Mouse (Mus musculus) neutrophil, adult 65 days (primary cell): ENCODE data around the gene Kyat1. TPM values are rescaled to one million over a fixed set of nuclear protein-coding genes. Genes with fewer than 3 reads are reported as not detected.

Experiments
- total RNA-seq: library from RNA; stranded (reverse); gene quantifications from 2 replicates; pipeline ENCODE4 v1.2.4, GENCODE M21; 2023

The Kyat1 gene
- total RNA-seq: 1.7 and 2.7 TPM in 2 replicates

GRCm38 (mm10) chr2:30205629-30206357 is at the start of gene Kyat1:
TSS of gene Kyat1 (minus strand) at chr2:30205847.

GRCm38 (mm10) chr2:30240267-30240666 is 34.6 kb upstream of the Kyat1 start, which contains the start of gene Gm28035:
TSS of gene Gm28035 (plus strand) at chr2:30240567.

GRCm38 (mm10) chr2:30237199-30237880 is 31.7 kb upstream of the Kyat1 start, which contains the start of gene Lrrc8a:
TSS of gene Lrrc8a (plus strand) at chr2:30237715.

GRCm38 (mm10) chr2:30177700-30178675 is 27.7 kb downstream of the Kyat1 start, which contains the start of gene Spout1:
TSS of gene Spout1 (minus strand) at chr2:30178459.

GRCm38 (mm10) chr2:30171371-30171996 is 34.2 kb downstream of the Kyat1 start, which contains the start of gene Endog:
TSS of gene Endog (plus strand) at chr2:30171493.

Other genes with a start within 250 kb of the Kyat1 start
- gene Sptan1, start 240.3 kb downstream of the Kyat1 start, total RNA-seq: 193 and 270 TPM in 2 replicates
- 1.5 and 1.6 TPM in 2 replicates for gene Wdr34, start 157.0 kb downstream of the Kyat1 start, total RNA-seq
- 91.9 and 105 TPM in 2 replicates for gene Set, start 148.5 kb downstream of the Kyat1 start, total RNA-seq
- 3.2 and 5.1 TPM in 2 replicates for gene Pkn3, start 128.2 kb downstream of the Kyat1 start, total RNA-seq
- 4.1 and 8.7 TPM in 2 replicates for gene Zdhhc12, start 112.2 kb downstream of the Kyat1 start, total RNA-seq
- 38.4 and 49.2 TPM in 2 replicates for gene Zer1, start 81.3 kb downstream of the Kyat1 start, total RNA-seq
- gene Tbc1d13, start 72.1 kb downstream of the Kyat1 start, total RNA-seq: 41.9 and 47.4 TPM in 2 replicates
- gene Endog, start 34.4 kb downstream of the Kyat1 start, total RNA-seq: 2.8 and 3.4 TPM in 2 replicates
- 6.7 and 7.5 TPM in 2 replicates for gene Spout1, start 27.4 kb downstream of the Kyat1 start, total RNA-seq
- gene Lrrc8a, start 31.9 kb upstream of the Kyat1 start, total RNA-seq: 20.1 and 24.6 TPM in 2 replicates
- 0.19 TPM in 1 of 2 replicates, not detected in the other for gene Gm28035, start 34.7 kb upstream of the Kyat1 start, total RNA-seq
- gene Phyhd1, start 60.4 kb upstream of the Kyat1 start, total RNA-seq: 1.8 and 2.8 TPM in 2 replicates
- gene Gm28038, start 75.2 kb upstream of the Kyat1 start, total RNA-seq: not detected in 2 replicates
- 6.6 and 8.6 TPM in 2 replicates for gene Dolk, start 80.5 kb upstream of the Kyat1 start, total RNA-seq
- gene Nup188, start 80.5 kb upstream of the Kyat1 start, total RNA-seq: 17.5 and 23.0 TPM in 2 replicates
- gene Sh3glb2, start 153.5 kb upstream of the Kyat1 start, total RNA-seq: 14.6 and 14.7 TPM in 2 replicates
- 3.9 and 4.6 TPM in 2 replicates for gene Miga2, start 158.4 kb upstream of the Kyat1 start, total RNA-seq
- gene Dolpp1, start 186.4 kb upstream of the Kyat1 start, total RNA-seq: 12.6 TPM in 2 replicates
- 26.9 and 34.8 TPM in 2 replicates for gene Crat, start 210.0 kb upstream of the Kyat1 start, total RNA-seq
- gene Ptpa, start 210.2 kb upstream of the Kyat1 start, total RNA-seq: 65.6 and 98.9 TPM in 2 replicates